Mouse (Mus musculus): Measurements from ENCODE around the gene Gm20388.

GRCm38 (mm10) chr8:124265798-124266197 is 4355.2 kb downstream of the Gm20388 start:
- TF ChIP-seq CTCF (conservative IDR thresholded peaks at IDR 0.05; ENCODE audit: insufficient read depth, insufficient read length, low read depth, low read length), result no peak
- TF ChIP-seq POLR2A (IDR thresholded peaks at IDR 0.05; ENCODE audit: low read depth, low read length), result no peak

All from kidney, adult 2 months (tissue).